Mouse (Mus musculus): ENCODE data around the gene Gatad2a. TPM values are rescaled to one million over a fixed set of nuclear protein-coding genes. Genes with fewer than 3 reads are reported as not detected.
"Not testable (repeated sequence)": the region's sequence is repeated elsewhere in the genome, so short reads cannot be mapped to it uniquely, and the experiment has no call there.

Gatad2a gene
- polyA plus RNA-seq, 1 experiment from 2014 or later: 81.7 TPM

- H3K4me3 ChIP-seq (ENCODE audit: low read depth, low read length): no peak overlapping the region
- H3K36me3 ChIP-seq (ENCODE audit: control insufficient read depth, insufficient read depth, low read length): peaks cover 10% of the 10 kb centered on the region; the same call in 1 of the 2 replicates
- no peak overlapping the region for H3K9ac ChIP-seq (ENCODE audit: low read length)
- H3K4me1 ChIP-seq (replicated peaks; ENCODE audit: control insufficient read depth, insufficient read depth, low read length): no peaks in the 10 kb centered on the region
- H3K4me2 ChIP-seq (ENCODE audit: low read depth, low read length, severe bottlenecking): no peak overlapping the region
- no peak for ATAC-seq (replicated peaks; ENCODE audit: low FRiP score)
- WGBS: 83% methylated on average over 1 of the region's 1 CpGs
- no peaks in the 10 kb centered on the region for H3K27me3 ChIP-seq (ENCODE audit: control insufficient read depth, insufficient read depth, low read length)
- no peaks in the 10 kb centered on the region for H3K9me3 ChIP-seq (ENCODE audit: control insufficient read depth, low read length)
- no peak overlapping the region for H3K27ac ChIP-seq (ENCODE audit: low read depth, low read length)
- DNase-seq (ENCODE audit: low spot score): no peak
These were observed 18.8 kb upstream of the Gatad2a start for GRCm38 (mm10) chr8:70015017-70015416.

GRCm38 (mm10) chr8:70012763-70013162 lies 16.6 kb upstream of the Gatad2a start:
- no peaks in the 10 kb centered on the region for H3K4me1 ChIP-seq (replicated peaks; ENCODE audit: control insufficient read depth, insufficient read depth, low read length)
- DNase-seq (ENCODE audit: low spot score) (no peak), ATAC-seq (replicated peaks; ENCODE audit: low FRiP score) (no peak)
- peaks cover 5% of the 10 kb centered on the region; the same call in 1 of the 2 replicates for H3K36me3 ChIP-seq (ENCODE audit: control insufficient read depth, insufficient read depth, low read length)
- no peak overlapping the region for H3K4me2 ChIP-seq (ENCODE audit: low read depth, low read length, severe bottlenecking)
- 97% methylated on average over 1 of the region's 1 CpGs for WGBS
- H3K27me3 ChIP-seq (ENCODE audit: control insufficient read depth, insufficient read depth, low read length): no peaks in the 10 kb centered on the region
- H3K4me3 ChIP-seq (ENCODE audit: low read depth, low read length): no peak overlapping the region
- H3K27ac ChIP-seq (ENCODE audit: low read depth, low read length): no peak overlapping the region
- no peak overlapping the region for H3K9ac ChIP-seq (ENCODE audit: low read length)
- H3K9me3 ChIP-seq (ENCODE audit: control insufficient read depth, low read length): no peaks in the 10 kb centered on the region

- Histone ChIP-seq H3K9me3 (ENCODE audit: control insufficient read depth, low read length) (no peaks in the 10 kb centered on the region), H3K36me3 (ENCODE audit: control insufficient read depth, insufficient read depth, low read length) (peaks cover 5% of the 10 kb centered on the region; the same call in 1 of the 2 replicates), H3K4me2 (ENCODE audit: low read depth, low read length, severe bottlenecking) (no peak overlapping the region), H3K27me3 (ENCODE audit: control insufficient read depth, insufficient read depth, low read length) (no peaks in the 10 kb centered on the region), H3K27ac (ENCODE audit: low read depth, low read length) (no peak overlapping the region), H3K4me3 (ENCODE audit: low read depth, low read length) (no peak overlapping the region), H3K4me1 (replicated peaks; ENCODE audit: control insufficient read depth, insufficient read depth, low read length) (no peaks in the 10 kb centered on the region), H3K9ac (ENCODE audit: low read length) (no peak overlapping the region)
- ATAC-seq (replicated peaks; ENCODE audit: low FRiP score) (no peak), DNase-seq (ENCODE audit: low spot score) (no peak)
- WGBS: 75% methylated on average over 3 of the region's 3 CpGs
These were observed 16.2 kb upstream of the Gatad2a start for GRCm38 (mm10) chr8:70012350-70012749.

- H3K4me2 ChIP-seq (ENCODE audit: low read depth, low read length, severe bottlenecking); H3K4me3 ChIP-seq (ENCODE audit: low read depth, low read length); H3K27me3 ChIP-seq (ENCODE audit: control insufficient read depth, insufficient read depth, low read length); H3K4me1 ChIP-seq (replicated peaks; ENCODE audit: control insufficient read depth, insufficient read depth, low read length); H3K36me3 ChIP-seq (ENCODE audit: control insufficient read depth, insufficient read depth, low read length); DNase-seq (ENCODE audit: low spot score); ATAC-seq (replicated peaks; ENCODE audit: low FRiP score); H3K9ac ChIP-seq (ENCODE audit: low read length); H3K9me3 ChIP-seq (ENCODE audit: control insufficient read depth, low read length); H3K27ac ChIP-seq (ENCODE audit: low read depth, low read length): not testable (repeated sequence)
- whole genome bisulfite sequencing: 91% methylated on average over 14 of the region's 14 CpGs
These were observed 14.6 kb upstream of the Gatad2a start for GRCm38 (mm10) chr8:70010796-70011195.

- DNase-seq (ENCODE audit: low spot score) (no peak), ATAC-seq (replicated peaks; ENCODE audit: low FRiP score) (no peak)
- Histone ChIP-seq H3K4me3 (ENCODE audit: low read depth, low read length) (no peak overlapping the region), H3K4me1 (replicated peaks; ENCODE audit: control insufficient read depth, insufficient read depth, low read length) (0 out of 2 replicates have a peak, but pooled peaks cover 2% of the 10 kb centered on the region), H3K9me3 (ENCODE audit: control insufficient read depth, low read length) (no peaks in the 10 kb centered on the region), H3K36me3 (ENCODE audit: control insufficient read depth, insufficient read depth, low read length) (no peaks in the 10 kb centered on the region), H3K9ac (ENCODE audit: low read length) (no peak overlapping the region), H3K27me3 (ENCODE audit: control insufficient read depth, insufficient read depth, low read length) (no peaks in the 10 kb centered on the region), H3K27ac (ENCODE audit: low read depth, low read length) (no peak overlapping the region), H3K4me2 (ENCODE audit: low read depth, low read length, severe bottlenecking) (no peak overlapping the region)
- 48% methylated on average over 2 of the region's 2 CpGs for WGBS
These were observed 9.0 kb upstream of the Gatad2a start for GRCm38 (mm10) chr8:70005178-70005577.

- Histone ChIP-seq H3K36me3 (ENCODE audit: control insufficient read depth, insufficient read depth, low read length) (no peaks in the 10 kb centered on the region), H3K4me2 (ENCODE audit: low read depth, low read length, severe bottlenecking) (no peak overlapping the region), H3K9ac (ENCODE audit: low read length) (no peak overlapping the region), H3K27me3 (ENCODE audit: control insufficient read depth, insufficient read depth, low read length) (no peaks in the 10 kb centered on the region), H3K4me1 (replicated peaks; ENCODE audit: control insufficient read depth, insufficient read depth, low read length) (0 out of 2 replicates have a peak, but pooled peaks cover 2% of the 10 kb centered on the region), H3K9me3 (ENCODE audit: control insufficient read depth, low read length) (no peaks in the 10 kb centered on the region), H3K4me3 (ENCODE audit: low read depth, low read length) (no peak overlapping the region), H3K27ac (ENCODE audit: low read depth, low read length) (no peak overlapping the region)
- ATAC-seq (replicated peaks; ENCODE audit: low FRiP score) (no peak), DNase-seq (ENCODE audit: low spot score) (no peak)
These were observed 8.2 kb upstream of the Gatad2a start for GRCm38 (mm10) chr8:70004345-70004744.

GRCm38 (mm10) chr8:70003204-70003657 lies 7.0 kb upstream of the Gatad2a start:
- no peaks in the 10 kb centered on the region for H3K9me3 ChIP-seq (ENCODE audit: control insufficient read depth, low read length)
- no peak overlapping the region for H3K27ac ChIP-seq (ENCODE audit: low read depth, low read length)
- H3K27me3 ChIP-seq (ENCODE audit: control insufficient read depth, insufficient read depth, low read length): no peaks in the 10 kb centered on the region
- no peak overlapping the region for H3K4me2 ChIP-seq (ENCODE audit: low read depth, low read length, severe bottlenecking)
- ATAC-seq (replicated peaks; ENCODE audit: low FRiP score): no peak
- H3K4me3 ChIP-seq (ENCODE audit: low read depth, low read length): no peak overlapping the region
- no peaks in the 10 kb centered on the region for H3K36me3 ChIP-seq (ENCODE audit: control insufficient read depth, insufficient read depth, low read length)
- WGBS: 55% methylated on average over 4 of the region's 4 CpGs
- DNase-seq (ENCODE audit: low spot score): no peak
- H3K4me1 ChIP-seq (replicated peaks; ENCODE audit: control insufficient read depth, insufficient read depth, low read length): 0 out of 2 replicates have a peak, but pooled peaks cover 2% of the 10 kb centered on the region
- no peak overlapping the region for H3K9ac ChIP-seq (ENCODE audit: low read length)

- H3K4me1 ChIP-seq (replicated peaks; ENCODE audit: control insufficient read depth, insufficient read depth, low read length); H3K36me3 ChIP-seq (ENCODE audit: control insufficient read depth, insufficient read depth, low read length); H3K27ac ChIP-seq (ENCODE audit: low read depth, low read length); H3K9me3 ChIP-seq (ENCODE audit: control insufficient read depth, low read length); H3K27me3 ChIP-seq (ENCODE audit: control insufficient read depth, insufficient read depth, low read length); H3K4me3 ChIP-seq (ENCODE audit: low read depth, low read length); H3K9ac ChIP-seq (ENCODE audit: low read length); DNase-seq (ENCODE audit: low spot score); ATAC-seq (replicated peaks; ENCODE audit: low FRiP score): not testable (repeated sequence)
- WGBS: 44% methylated on average over 7 of the region's 7 CpGs
- H3K4me2 ChIP-seq (ENCODE audit: low read depth, low read length, severe bottlenecking): peak overlapping the region; percentile 24; the same call in 1 of the 2 replicates
These were observed 5.7 kb upstream of the Gatad2a start for GRCm38 (mm10) chr8:70001892-70002191.

- Histone ChIP-seq H3K4me2 (ENCODE audit: low read depth, low read length, severe bottlenecking) (peak overlapping the region; percentile 24; the same call in 1 of the 2 replicates), H3K27me3 (ENCODE audit: control insufficient read depth, insufficient read depth, low read length) (no peaks in the 10 kb centered on the region), H3K4me1 (replicated peaks; ENCODE audit: control insufficient read depth, insufficient read depth, low read length) (0 out of 2 replicates have a peak, but pooled peaks cover 2% of the 10 kb centered on the region), H3K4me3 (ENCODE audit: low read depth, low read length) (no peak overlapping the region), H3K9ac (ENCODE audit: low read length) (0 out of 2 replicates have a peak overlapping the region, but pooled peaks have one; percentile 23), H3K36me3 (ENCODE audit: control insufficient read depth, insufficient read depth, low read length) (no peaks in the 10 kb centered on the region), H3K9me3 (ENCODE audit: control insufficient read depth, low read length) (no peaks in the 10 kb centered on the region), H3K27ac (ENCODE audit: low read depth, low read length) (no peak overlapping the region)
- 5% methylated on average over 16 of the region's 16 CpGs for WGBS
- DNase-seq (ENCODE audit: low spot score): peak; percentile 65
- 0 out of 2 replicates have a peak, but pooled peaks have one; percentile 51 for ATAC-seq (replicated peaks; ENCODE audit: low FRiP score)
These were observed 5.2 kb upstream of the Gatad2a start for GRCm38 (mm10) chr8:70001176-70001891.

Measured in forebrain, embryonic 11.5 days (tissue).